Mouse (Mus musculus): ENCODE measurements around the gene Ropn1. TPM values are rescaled to one million over a fixed set of nuclear protein-coding genes. Genes with fewer than 3 reads are reported as not detected.
"Not testable (repeated sequence)": the region's sequence is repeated elsewhere in the genome, so short reads cannot be mapped to it uniquely, and the experiment has no call there.

Gene Ropn1
- polyA plus RNA-seq, 1 experiment = not detected

- Histone ChIP-seq H3K4me3 (ENCODE audit: control insufficient read depth, insufficient read depth, low read length) (no peak overlapping the region), H3K4me1 (replicated peaks; ENCODE audit: control insufficient read depth, insufficient read depth, low read length) (no peaks in the 10 kb centered on the region), H3K36me3 (ENCODE audit: control insufficient read depth, insufficient read depth, low read length) (no peaks in the 10 kb centered on the region), H3K27me3 (ENCODE audit: control insufficient read depth, insufficient read depth, low read length) (no peaks in the 10 kb centered on the region), H3K27ac (ENCODE audit: control insufficient read depth, insufficient read depth, low read length) (no peak overlapping the region)
- DNase-seq = no peak
- WGBS = 95% methylated on average over 2 of the region's 2 CpGs
- TF ChIP-seq POLR2A (IDR thresholded peaks at IDR 0.05; ENCODE audit: control insufficient read depth, extremely low read depth, insufficient read depth, low read length, poor library complexity) (no peak), CTCF (IDR thresholded peaks at IDR 0.05; ENCODE audit: borderline replicate concordance, control insufficient read depth, extremely low read depth, insufficient read depth, low read length, poor library complexity) (no peak)
These were observed 22.1 kb upstream of the Ropn1 start for GRCm38 (mm10) chr16:34627591-34627990.

DNA sequence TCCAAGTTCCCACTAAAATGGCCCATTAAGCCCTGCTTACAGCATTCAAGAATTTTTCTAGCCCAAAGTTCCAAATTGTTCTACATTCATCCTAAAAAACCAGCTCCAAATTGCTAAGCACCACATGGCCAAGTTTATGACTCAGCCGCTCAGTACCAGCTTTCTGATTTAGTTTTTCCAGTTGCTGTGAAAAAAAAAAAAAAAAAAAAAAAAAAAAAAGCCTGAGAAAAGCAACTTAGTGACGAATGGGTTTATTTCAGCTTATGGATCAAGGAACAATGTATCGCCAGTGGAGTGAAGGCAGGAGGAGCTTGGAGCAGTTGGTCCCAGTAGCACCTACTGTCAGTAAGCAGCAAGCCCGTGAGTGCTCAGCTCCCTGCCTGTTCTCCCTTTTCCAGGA, 21.3 kb upstream of the Ropn1 start:
- no peak overlapping the region for H3K4me3 ChIP-seq (ENCODE audit: control insufficient read depth, insufficient read depth, low read length)
- TF ChIP-seq CTCF (IDR thresholded peaks at IDR 0.05; ENCODE audit: borderline replicate concordance, control insufficient read depth, extremely low read depth, insufficient read depth, low read length, poor library complexity) = no peak
- H3K4me1 ChIP-seq (replicated peaks; ENCODE audit: control insufficient read depth, insufficient read depth, low read length) = no peaks in the 10 kb centered on the region
- WGBS = 87% methylated on average over 4 of the region's 4 CpGs
- no peaks in the 10 kb centered on the region for H3K27me3 ChIP-seq (ENCODE audit: control insufficient read depth, insufficient read depth, low read length)
- DNase-seq = no peak
- H3K36me3 ChIP-seq (ENCODE audit: control insufficient read depth, insufficient read depth, low read length) = no peaks in the 10 kb centered on the region
- no peak overlapping the region for H3K27ac ChIP-seq (ENCODE audit: control insufficient read depth, insufficient read depth, low read length)

- Histone ChIP-seq H3K27ac (ENCODE audit: control insufficient read depth, insufficient read depth, low read length) (no peak overlapping the region), H3K27me3 (ENCODE audit: control insufficient read depth, insufficient read depth, low read length) (no peaks in the 10 kb centered on the region), H3K4me1 (replicated peaks; ENCODE audit: control insufficient read depth, insufficient read depth, low read length) (no peaks in the 10 kb centered on the region), H3K36me3 (ENCODE audit: control insufficient read depth, insufficient read depth, low read length) (no peaks in the 10 kb centered on the region), H3K4me3 (ENCODE audit: control insufficient read depth, insufficient read depth, low read length) (no peak overlapping the region)
- WGBS = 28% methylated on average over 3 of the region's 3 CpGs
- no peak for TF ChIP-seq POLR2A (IDR thresholded peaks at IDR 0.05; ENCODE audit: control insufficient read depth, extremely low read depth, insufficient read depth, low read length, poor library complexity)
- no peak for TF ChIP-seq CTCF (IDR thresholded peaks at IDR 0.05; ENCODE audit: borderline replicate concordance, control insufficient read depth, extremely low read depth, insufficient read depth, low read length, poor library complexity)
- DNase-seq = no peak
These were observed 14.2 kb upstream of the Ropn1 start for GRCm38 (mm10) chr16:34635557-34635956.

DNA sequence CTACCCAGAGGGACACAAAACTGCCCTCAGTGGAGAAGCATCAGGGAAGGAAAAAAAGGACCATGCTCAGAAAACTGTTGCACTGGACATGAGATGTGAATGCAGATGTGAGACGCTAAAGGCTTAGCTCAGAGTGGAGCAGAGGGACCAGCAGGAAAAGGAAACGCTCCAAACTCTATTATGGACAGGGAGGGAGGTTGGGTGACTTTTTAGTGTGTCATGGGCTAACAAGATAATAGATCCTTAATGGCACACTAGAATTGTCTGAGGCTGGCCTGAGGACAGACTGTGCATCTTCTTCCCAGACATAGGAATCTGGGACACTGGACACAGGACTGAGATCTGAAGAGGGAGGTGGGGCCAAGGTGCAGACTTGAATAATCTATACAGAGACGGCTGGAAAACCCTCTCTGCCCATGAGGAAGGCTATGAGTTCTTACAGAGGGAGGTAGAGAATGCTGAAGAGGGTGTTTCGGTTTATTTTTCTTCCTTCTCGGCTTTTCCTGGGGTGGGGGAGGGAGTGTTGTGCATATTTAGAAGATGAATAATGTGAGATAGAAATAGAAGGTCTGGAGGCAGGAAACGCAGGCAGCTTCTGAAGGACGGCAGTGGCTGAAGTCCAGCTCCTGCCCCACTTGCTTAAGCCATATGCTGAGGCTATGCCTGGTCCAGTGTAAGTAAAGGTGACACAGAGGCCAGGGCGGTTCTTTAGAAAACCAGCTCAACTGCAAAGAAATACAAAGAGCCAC, 6.0 kb upstream of the Ropn1 start:
- 59% methylated on average over 8 of the region's 8 CpGs for WGBS

DNA sequence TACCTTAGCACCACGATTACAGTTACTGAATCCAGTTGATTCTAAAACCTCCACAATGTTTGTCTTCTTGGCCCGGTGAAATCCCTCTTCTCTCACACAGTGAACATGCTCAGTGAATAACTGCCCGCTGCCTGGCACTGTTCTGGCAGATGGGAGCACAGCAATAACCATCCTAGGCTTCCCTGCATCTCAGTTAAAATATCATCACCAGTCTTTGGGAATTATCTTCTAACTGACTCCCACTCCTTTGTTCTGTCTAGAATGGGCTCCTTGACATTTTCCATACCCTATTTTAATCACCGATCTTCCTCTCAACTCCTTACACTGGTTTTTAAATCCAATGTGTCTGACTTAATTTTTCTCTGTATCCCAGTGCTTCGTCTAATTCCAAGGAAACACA, 3.3 kb downstream of the Ropn1 start:
- no peak for DNase-seq
- WGBS = 90% methylated on average over 5 of the region's 5 CpGs
- Histone ChIP-seq H3K4me3 (ENCODE audit: control insufficient read depth, insufficient read depth, low read length) (no peak overlapping the region), H3K27ac (ENCODE audit: control insufficient read depth, insufficient read depth, low read length) (no peak overlapping the region), H3K27me3 (ENCODE audit: control insufficient read depth, insufficient read depth, low read length) (no peaks in the 10 kb centered on the region; the same call in 1 of the 2 replicates), H3K36me3 (ENCODE audit: control insufficient read depth, insufficient read depth, low read length) (no peaks in the 10 kb centered on the region), H3K4me1 (replicated peaks; ENCODE audit: control insufficient read depth, insufficient read depth, low read length) (no peaks in the 10 kb centered on the region)
- TF ChIP-seq POLR2A (IDR thresholded peaks at IDR 0.05; ENCODE audit: control insufficient read depth, extremely low read depth, insufficient read depth, low read length, poor library complexity) = no peak
- TF ChIP-seq CTCF (IDR thresholded peaks at IDR 0.05; ENCODE audit: borderline replicate concordance, control insufficient read depth, extremely low read depth, insufficient read depth, low read length, poor library complexity) = no peak

More for the DNA sequence above, 6.0 kb upstream of the Ropn1 start:
- H3K4me3 ChIP-seq (ENCODE audit: control insufficient read depth, insufficient read depth, low read length) = no peak overlapping the region
- no peaks in the 10 kb centered on the region for H3K27me3 ChIP-seq (ENCODE audit: control insufficient read depth, insufficient read depth, low read length)
- no peaks in the 10 kb centered on the region for H3K36me3 ChIP-seq (ENCODE audit: control insufficient read depth, insufficient read depth, low read length)
- no peak for DNase-seq
- TF ChIP-seq CTCF (IDR thresholded peaks at IDR 0.05; ENCODE audit: borderline replicate concordance, control insufficient read depth, extremely low read depth, insufficient read depth, low read length, poor library complexity) (no peak), POLR2A (IDR thresholded peaks at IDR 0.05; ENCODE audit: control insufficient read depth, extremely low read depth, insufficient read depth, low read length, poor library complexity) (no peak)
- no peak overlapping the region for H3K27ac ChIP-seq (ENCODE audit: control insufficient read depth, insufficient read depth, low read length)
- no peaks in the 10 kb centered on the region for H3K4me1 ChIP-seq (replicated peaks; ENCODE audit: control insufficient read depth, insufficient read depth, low read length)

- 11% methylated on average over 16 of the region's 16 CpGs for WGBS
- H3K4me3 ChIP-seq (ENCODE audit: control insufficient read depth, insufficient read depth, low read length); H3K27me3 ChIP-seq (ENCODE audit: control insufficient read depth, insufficient read depth, low read length); DNase-seq; H3K36me3 ChIP-seq (ENCODE audit: control insufficient read depth, insufficient read depth, low read length); H3K27ac ChIP-seq (ENCODE audit: control insufficient read depth, insufficient read depth, low read length); H3K4me1 ChIP-seq (replicated peaks; ENCODE audit: control insufficient read depth, insufficient read depth, low read length): not testable (repeated sequence)
These were observed 7.8 kb downstream of the Ropn1 start for GRCm38 (mm10) chr16:34657566-34657965.

- TF ChIP-seq CTCF (IDR thresholded peaks at IDR 0.05; ENCODE audit: borderline replicate concordance, control insufficient read depth, extremely low read depth, insufficient read depth, low read length, poor library complexity) = no peak
- TF ChIP-seq POLR2A (IDR thresholded peaks at IDR 0.05; ENCODE audit: control insufficient read depth, extremely low read depth, insufficient read depth, low read length, poor library complexity) = no peak
- Histone ChIP-seq H3K27ac (ENCODE audit: control insufficient read depth, insufficient read depth, low read length) (no peak overlapping the region), H3K27me3 (ENCODE audit: control insufficient read depth, insufficient read depth, low read length) (no peaks in the 10 kb centered on the region; the same call in 1 of the 2 replicates), H3K4me3 (ENCODE audit: control insufficient read depth, insufficient read depth, low read length) (no peak overlapping the region), H3K4me1 (replicated peaks; ENCODE audit: control insufficient read depth, insufficient read depth, low read length) (no peaks in the 10 kb centered on the region), H3K36me3 (ENCODE audit: control insufficient read depth, insufficient read depth, low read length) (no peaks in the 10 kb centered on the region)
- WGBS = 35% methylated on average over 5 of the region's 5 CpGs
- no peak for DNase-seq
These were observed 8.3 kb downstream of the Ropn1 start for GRCm38 (mm10) chr16:34657983-34658382.
